Mouse (Mus musculus) ovary, adult 18-20 months (tissue): ENCODE measurements around the gene Vmn1r158.
"Not testable (repeated sequence)": the region's sequence is repeated elsewhere in the genome, so short reads cannot be mapped to it uniquely, and the experiment has no call there.

Experiments used
- DNase-seq: peaks from one replicate; pipeline ENCODE4 v3.0.0; 2022; ENCODE audit warnings: low spot score, mixed read lengths

The Vmn1r158 gene

GRCm38 (mm10) chr7:22790682-22791081, at the start of gene Vmn1r158:
Gene Vmn1r158 (minus strand): TSS chr7:22790782.
- not testable (repeated sequence) for DNase-seq

GRCm38 (mm10) chr7:22775981-22776380, 14.6 kb downstream of the Vmn1r158 start:
- DNase-seq: not testable (repeated sequence)

- not testable (repeated sequence) for DNase-seq
These were observed 29.2 kb downstream of the Vmn1r158 start, which contains the start of gene Vmn1r157 for GRCm38 (mm10) chr7:22761397-22761796. Gene Vmn1r157 (plus strand): TSS chr7:22761697.
